Mouse (Mus musculus): ENCODE results near the gene Alms1. TPM values are rescaled to one million over a fixed set of nuclear protein-coding genes. Genes with fewer than 3 reads are reported as not detected.
"Not testable (repeated sequence)": the region's sequence is repeated elsewhere in the genome, so short reads cannot be mapped to it uniquely, and the experiment has no call there.

Alms1 gene
- total RNA-seq, 1 experiment from 2014 or later: 3.0 TPM

DNA sequence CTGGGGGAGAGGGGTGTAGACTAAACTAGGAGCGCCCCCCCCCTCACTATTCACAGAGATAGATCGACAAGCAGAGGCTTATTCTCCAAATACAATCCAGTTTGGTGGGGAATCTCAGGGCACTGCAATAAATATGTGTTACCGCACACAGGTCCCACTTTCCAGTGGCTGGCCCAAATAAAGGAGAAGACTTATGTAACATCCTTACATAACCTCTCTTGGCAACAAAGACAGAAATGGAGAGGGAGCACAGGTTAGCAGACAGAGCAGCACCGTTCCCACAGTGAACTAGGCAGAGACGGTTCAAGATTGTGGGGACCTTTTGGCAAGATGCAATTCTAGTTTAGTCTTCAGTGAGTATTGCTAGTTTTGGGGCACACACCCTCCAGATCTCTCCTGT, 121.9 kb downstream of the Alms1 start:
- ATAC-seq (ENCODE audit: extremely low read depth, insufficient number of reproducible peaks, low FRiP score, poor library complexity, severe bottlenecking): not testable (repeated sequence)

DNA sequence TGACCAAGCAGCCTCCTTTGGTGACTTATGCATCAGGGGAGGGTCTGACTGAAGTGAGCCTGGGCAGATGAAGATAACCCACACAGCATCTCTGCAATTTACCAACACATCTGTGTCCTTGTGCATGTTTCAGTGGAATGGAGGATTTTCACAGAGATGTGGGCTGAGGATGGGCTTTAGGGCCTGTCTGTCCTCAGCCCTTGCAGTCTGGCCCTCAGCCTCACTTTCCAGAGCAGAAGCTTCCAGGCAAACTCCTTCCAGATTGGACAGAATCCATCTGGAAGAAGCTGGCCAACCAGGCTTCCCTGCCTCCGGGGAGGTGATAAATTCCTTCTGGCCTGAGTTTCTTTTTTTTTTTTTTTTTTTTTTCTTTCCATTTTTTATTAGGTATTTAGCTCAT, 122.3 kb downstream of the Alms1 start:
- not testable (repeated sequence) for ATAC-seq (ENCODE audit: extremely low read depth, insufficient number of reproducible peaks, low FRiP score, poor library complexity, severe bottlenecking)

DNA sequence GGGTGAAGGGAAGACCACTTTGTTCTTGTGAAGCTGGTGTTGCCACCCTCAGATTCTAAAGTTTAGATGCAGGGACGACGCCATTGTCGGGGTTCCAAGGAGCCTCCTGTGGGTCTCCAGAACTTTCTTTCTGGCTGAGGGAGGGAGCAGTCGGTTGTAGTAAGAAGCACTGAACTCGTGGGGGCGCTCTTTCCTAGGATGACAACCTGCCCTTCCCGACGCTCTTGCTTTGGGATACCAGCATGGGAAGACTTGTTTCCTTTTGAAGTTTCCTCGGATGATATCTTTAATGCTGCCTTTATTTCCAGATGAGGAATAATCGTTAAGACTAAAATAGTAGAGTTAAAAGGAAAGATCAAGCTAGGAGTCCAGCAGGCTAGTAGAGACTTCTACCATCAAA, 125.8 kb downstream of the Alms1 start, which contains the start of gene Nat8f7:
Nat8f7 (minus strand) TSS at position 101 of the 400 bp plus-strand sequence.
- ATAC-seq (ENCODE audit: extremely low read depth, insufficient number of reproducible peaks, low FRiP score, poor library complexity, severe bottlenecking): not testable (repeated sequence)

Other genes with a start within 250 kb of the Alms1 start
- gene Rab11fip5, start 212.9 kb upstream of the Alms1 start, total RNA-seq (2017): 10.8 and 10.9 TPM in 2 replicates
- gene Noto, start 163.6 kb upstream of the Alms1 start, total RNA-seq (2017): not detected in 2 replicates
- gene Smyd5, start 155.5 kb upstream of the Alms1 start, total RNA-seq (2017): 22.2 and 23.2 TPM in 2 replicates
- 104 and 115 TPM in 2 replicates for gene Cct7, start 136.0 kb upstream of the Alms1 start, total RNA-seq (2017)
- gene Pradc1, start 135.6 kb upstream of the Alms1 start, total RNA-seq (2017): 12.7 and 16.9 TPM in 2 replicates
- gene Fbxo41, start 84.5 kb upstream of the Alms1 start, total RNA-seq (2017): 0.12 TPM in 1 of 2 replicates, not detected in the other
- gene Egr4, start 73.9 kb upstream of the Alms1 start, total RNA-seq (2017): not detected in 2 replicates
- not detected in 2 replicates for gene Nat8f7, start 125.7 kb downstream of the Alms1 start, total RNA-seq (2017)
- gene Nat8f3, start 178.2 kb downstream of the Alms1 start, total RNA-seq (2017): not detected in 2 replicates
- not detected in 2 replicates for gene Nat8f6, start 233.4 kb downstream of the Alms1 start, total RNA-seq (2017)
- not detected in 2 replicates for gene Nat8f5, start 233.4 kb downstream of the Alms1 start, total RNA-seq (2017)
- not detected in 2 replicates for gene Nat8, start 244.6 kb downstream of the Alms1 start, total RNA-seq (2017)

All from neutrophil, adult 5-6 weeks (primary cell).